In the genomic region with DNA sequence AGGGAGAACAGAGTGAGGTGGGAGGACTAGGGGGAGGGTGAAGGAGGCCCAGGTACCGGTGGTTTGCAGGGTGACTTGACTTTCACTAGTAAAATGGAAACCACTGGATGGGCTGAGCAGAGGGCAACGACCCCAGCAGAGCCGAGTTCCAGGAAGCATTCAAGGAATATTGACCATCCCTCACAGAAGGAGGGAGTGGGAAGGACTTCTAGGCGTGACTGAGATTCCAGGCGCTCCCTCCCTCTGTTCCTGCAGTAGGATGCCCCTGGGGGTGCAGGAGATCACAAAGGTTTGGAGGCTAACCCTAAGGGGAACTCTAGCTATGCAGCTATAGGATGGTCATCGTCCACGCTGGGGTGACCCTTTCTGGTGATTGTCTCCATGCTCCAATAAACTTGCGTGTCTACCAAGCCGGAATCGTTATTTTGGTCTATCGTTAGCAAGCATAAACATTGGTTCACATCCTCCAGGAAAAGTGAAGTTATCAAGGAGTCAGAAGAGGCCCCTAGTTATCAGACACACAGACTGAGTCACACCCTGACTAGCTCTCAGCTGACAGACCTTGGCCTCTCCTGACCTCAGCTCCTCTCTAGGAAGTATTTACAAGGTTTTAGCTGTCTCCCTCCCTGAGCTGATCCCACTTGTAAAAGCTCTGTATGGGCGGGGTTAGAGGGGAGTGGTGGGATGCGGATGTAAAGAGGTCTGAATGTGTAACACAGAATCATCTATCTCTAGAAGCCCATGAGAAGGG, we compare ENCODE assay signal across 1 mouse cellular context.
TF ChIP-seq lines count a peak whose summit lies in the region.

No protein-coding gene starts in this region.

TF ChIP-seq in MEL, 35 proteins besides CTCF, POLR2A, EP300 and RAD21 (continued from another document):
- TF ChIP-seq MYB (IDR thresholded peaks at IDR 0.05; ENCODE audit: low read depth, low read length) (peak; percentile 66), MXI1 (IDR thresholded peaks at IDR 0.05; ENCODE audit: low read depth, low read length) (peak; percentile 55; the same call in 1 of the 2 replicates), MAX (IDR thresholded peaks at IDR 0.05; ENCODE audit: low read length) (peak; percentile 66), POLR2AphosphoS2 (IDR thresholded peaks at IDR 0.05; ENCODE audit: low read length) (no peak), E2F4 (IDR thresholded peaks at IDR 0.05; ENCODE audit: borderline replicate concordance, low read depth, low read length) (no peak), USF1 (IDR thresholded peaks at IDR 0.05; ENCODE audit: low read depth, low read length) (peak; percentile 44; the same call in 1 of the 2 replicates), ZMIZ1 (IDR thresholded peaks at IDR 0.05; ENCODE audit: low read depth, low read length) (no peak), MEF2A (IDR thresholded peaks at IDR 0.05; ENCODE audit: extremely low read depth, insufficient replicate concordance, low read depth, low read length, poor library complexity, severe bottlenecking) (no peak), NRF1 (IDR thresholded peaks at IDR 0.05; ENCODE audit: insufficient read depth, low read depth, low read length, poor library complexity, severe bottlenecking) (no peak), ETS1 (IDR thresholded peaks at IDR 0.05; ENCODE audit: low read depth, low read length) (peak; percentile 100)
TF ChIP-seq in MEL: peak in this region for 14.
